In genomic region chr7:34917998-34918397, GRCm38 (mm10) we compare ENCODE assay signal across 11 mouse cellular contexts.
"Had no signal": no experiment of that assay in that cellular context is flagged by ENCODE, and none has a peak within 500 bp of the region (broad histone marks: within the 10 kb centered on the region; RNA-seq: fewer than 3 reads in every experiment).

No protein-coding gene starts in this region.

- H3K27me3 ChIP-seq: limb, embryonic 12.5 days; liver, embryonic 13.5 days; megakaryocyte, embryonic 14.5 days; midbrain, embryonic 15.5 days; neural tube, embryonic 13.5 days had no signal

- H3K36me3 ChIP-seq: midbrain, embryonic 15.5 days; neural tube, embryonic 13.5 days had no signal

- DNase-seq: liver; liver, embryonic 13.5 days; thymus, postnatal 14 days had no signal

- H3K4me3 ChIP-seq: layer of hippocampus, adult 2 months; limb, embryonic 12.5 days; liver, embryonic 13.5 days; midbrain, embryonic 15.5 days; neural tube, embryonic 13.5 days had no signal

- H3K9ac ChIP-seq: limb, embryonic 12.5 days; liver, embryonic 13.5 days; liver, postnatal 0 days; midbrain, embryonic 15.5 days; neural tube, embryonic 13.5 days had no signal

- H3K27ac ChIP-seq: layer of hippocampus, adult 2 months; liver, embryonic 13.5 days; midbrain, embryonic 15.5 days; neural tube, embryonic 13.5 days had no signal

- ATAC-seq: hindbrain, embryonic 16.5 days; midbrain, embryonic 15.5 days had no signal

- H3K9me3 ChIP-seq: limb, embryonic 12.5 days; liver, embryonic 13.5 days; megakaryocyte, embryonic 14.5 days; midbrain, embryonic 15.5 days; neural tube, embryonic 13.5 days had no signal

- H3K4me2 ChIP-seq: limb, embryonic 12.5 days; liver, embryonic 13.5 days; midbrain, embryonic 11.5 days; midbrain, embryonic 15.5 days; neural tube, embryonic 13.5 days had no signal
